Mouse (Mus musculus) adrenal gland, postnatal 36 days (tissue): ENCODE measurements around the gene Ptprj. TPM values are rescaled to one million over a fixed set of nuclear protein-coding genes. Genes with fewer than 3 reads are reported as not detected.
A peak's percentile ranks its signal among the peaks of the same experiment; 100 is the strongest.
"Not testable (repeated sequence)": the region's sequence is repeated elsewhere in the genome, so short reads cannot be mapped to it uniquely, and the experiment has no call there.

Source experiments
- DNase-seq, 2 experiments: peaks; one replicate each; pipeline ENCODE4 v3.0.0; 2021; ENCODE audit warnings: mixed read lengths in 1 of 2
- total RNA-seq, 2 experiments: library from RNA; stranded (reverse); gene quantifications; 2 replicates each; pipeline ENCODE4 v1.2.3; 2021

The Ptprj gene
- total RNA-seq, 2 experiments from 2014 or later, result 16.4 to 22.0 TPM

DNA sequence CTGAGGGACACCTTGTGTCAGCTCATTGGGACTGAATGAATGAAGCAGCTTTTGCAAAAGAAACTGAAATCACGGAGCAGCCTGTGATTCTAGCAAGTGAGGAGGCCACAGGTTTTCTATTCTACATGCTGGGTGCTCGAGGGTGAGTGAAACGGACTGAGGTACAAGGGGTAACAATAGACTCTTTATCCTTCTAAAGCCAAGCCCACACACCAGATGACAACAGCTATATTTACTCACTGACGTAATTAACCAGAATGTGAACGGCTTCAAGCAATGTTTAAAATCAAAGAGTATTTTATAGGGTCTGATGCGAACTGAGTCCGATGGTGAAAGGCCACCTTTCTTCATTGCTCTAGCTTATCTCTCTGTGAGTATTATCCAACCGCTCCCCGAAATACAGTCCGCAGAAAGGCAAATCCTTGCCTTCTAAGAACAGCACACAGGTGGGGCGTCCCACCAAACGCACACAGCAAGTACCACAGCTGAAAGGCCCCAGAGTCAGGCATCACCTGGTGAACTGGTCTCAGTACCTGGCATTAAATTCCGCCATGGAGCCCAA lies 99.6 kb downstream of the Ptprj start:
- DNase-seq, result no peak

DNA sequence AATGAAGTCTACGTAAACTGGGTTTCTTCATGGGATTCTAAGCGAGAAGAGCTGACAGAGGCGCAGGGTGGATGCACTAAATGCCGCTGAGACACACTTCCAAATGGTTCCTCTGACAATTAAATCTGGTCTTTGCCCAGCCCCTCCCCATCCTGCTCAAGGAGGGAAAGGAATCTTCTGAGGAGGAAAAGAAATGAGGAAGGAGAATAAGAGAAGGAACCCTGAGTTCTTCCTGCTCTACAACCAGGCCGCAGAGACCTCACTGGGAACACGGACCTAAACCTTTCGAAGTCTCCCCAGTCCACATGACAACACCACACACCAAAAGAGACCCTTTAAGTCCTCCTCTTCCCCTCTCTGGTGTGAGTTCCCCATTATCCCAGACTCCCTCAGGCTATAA lies 101.9 kb downstream of the Ptprj start:
- no peak for DNase-seq

DNA sequence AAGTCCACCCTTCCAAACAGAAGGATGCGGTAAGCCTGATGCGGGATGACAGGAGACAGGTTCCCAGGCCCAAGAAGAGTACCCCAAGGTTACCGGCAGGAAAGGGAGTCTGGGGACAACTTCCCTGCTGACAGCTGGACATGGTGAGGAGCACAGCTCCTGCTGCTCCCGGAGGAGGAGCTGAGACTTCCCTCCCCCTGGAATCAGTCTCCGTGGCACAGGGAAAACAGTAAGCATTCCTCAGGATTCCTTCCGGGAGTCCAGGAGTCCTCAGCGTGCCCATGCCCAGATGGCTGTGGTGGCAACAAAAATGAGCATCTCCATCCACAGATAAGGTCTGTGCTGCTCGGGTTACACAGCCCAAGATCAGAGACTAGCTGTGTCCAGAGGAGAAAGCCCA lies 102.8 kb downstream of the Ptprj start:
- no peak for DNase-seq

GRCm38 (mm10) chr2:90476792-90477191 lies 103.7 kb downstream of the Ptprj start:
- peak in 1 of 2 experiments; percentile 23 for DNase-seq

GRCm38 (mm10) chr2:90476319-90476718 lies 104.1 kb downstream of the Ptprj start:
- no peak for DNase-seq

GRCm38 (mm10) chr2:90474593-90475405 lies 105.6 kb downstream of the Ptprj start:
- DNase-seq, result peak; percentile 73 to 82

DNA sequence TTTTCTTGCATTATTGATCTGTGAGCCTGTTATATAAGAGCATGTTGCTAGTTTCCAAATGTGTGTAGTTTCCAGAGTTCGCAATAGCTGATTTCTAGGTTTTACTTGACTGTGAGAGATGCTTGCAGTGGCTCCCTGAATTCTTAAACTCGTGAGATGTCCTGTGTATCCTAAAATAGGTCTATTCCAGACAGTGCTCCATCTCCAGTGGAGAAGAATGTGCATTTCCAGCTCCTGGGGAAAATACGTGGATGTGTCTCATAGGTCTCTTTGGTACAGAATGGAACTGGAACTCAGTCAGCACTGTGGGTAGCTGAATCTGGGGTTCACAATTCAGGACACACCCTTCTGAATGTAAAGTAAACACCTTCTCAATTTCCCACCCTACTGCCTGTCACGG lies 107.7 kb downstream of the Ptprj start:
- DNase-seq, result no peak

GRCm38 (mm10) chr2:90470122-90470521 lies 110.3 kb downstream of the Ptprj start:
- DNase-seq, result peak; percentile 50 to 55

- no peak for DNase-seq
Observed at GRCm38 (mm10) chr2:90466480-90466879, 114.0 kb downstream of the Ptprj start.

DNA sequence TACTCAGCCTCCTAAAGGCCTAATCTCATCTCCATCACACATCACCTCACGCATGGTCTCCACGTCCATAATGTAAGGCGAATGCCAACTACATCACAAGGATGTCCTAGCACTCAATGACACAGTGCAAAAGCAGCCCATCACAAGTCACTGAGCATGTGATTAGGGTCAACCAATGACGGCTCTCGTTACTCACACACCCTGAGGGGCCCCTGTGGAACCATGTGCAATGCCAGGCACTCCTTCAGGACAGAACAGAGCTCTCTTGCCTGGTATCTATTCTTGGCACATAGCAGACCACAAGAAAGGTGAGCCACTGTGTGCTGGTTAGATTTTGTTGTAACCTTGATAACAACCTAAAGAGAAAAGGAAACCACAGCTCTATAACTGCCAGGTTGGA lies 116.7 kb downstream of the Ptprj start:
- DNase-seq, result no peak

- DNase-seq, result no peak
Observed at GRCm38 (mm10) chr2:90462252-90462651, 118.2 kb downstream of the Ptprj start.

GRCm38 (mm10) chr2:90457946-90458345 lies 122.5 kb downstream of the Ptprj start:
- no peak for DNase-seq

DNA sequence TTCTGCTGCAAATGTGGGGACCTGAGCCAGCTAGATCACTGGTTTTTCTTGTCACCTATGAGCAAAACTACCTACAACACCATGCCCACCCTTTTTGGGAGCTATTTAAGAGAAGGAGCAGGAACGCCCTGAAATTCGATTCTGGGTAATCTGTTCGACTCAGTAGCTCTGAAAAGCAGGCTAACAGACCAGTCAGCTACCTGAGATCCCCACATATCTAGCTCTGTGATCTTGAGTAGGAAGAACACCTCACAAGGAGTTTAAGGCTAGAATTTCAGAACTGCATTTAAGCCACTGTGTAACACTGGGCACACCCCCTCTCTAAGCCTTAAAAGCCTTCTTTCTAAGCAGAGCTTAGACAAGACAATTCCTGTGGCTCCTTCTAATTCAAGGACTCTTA lies 128.1 kb downstream of the Ptprj start:
- no peak for DNase-seq

DNA sequence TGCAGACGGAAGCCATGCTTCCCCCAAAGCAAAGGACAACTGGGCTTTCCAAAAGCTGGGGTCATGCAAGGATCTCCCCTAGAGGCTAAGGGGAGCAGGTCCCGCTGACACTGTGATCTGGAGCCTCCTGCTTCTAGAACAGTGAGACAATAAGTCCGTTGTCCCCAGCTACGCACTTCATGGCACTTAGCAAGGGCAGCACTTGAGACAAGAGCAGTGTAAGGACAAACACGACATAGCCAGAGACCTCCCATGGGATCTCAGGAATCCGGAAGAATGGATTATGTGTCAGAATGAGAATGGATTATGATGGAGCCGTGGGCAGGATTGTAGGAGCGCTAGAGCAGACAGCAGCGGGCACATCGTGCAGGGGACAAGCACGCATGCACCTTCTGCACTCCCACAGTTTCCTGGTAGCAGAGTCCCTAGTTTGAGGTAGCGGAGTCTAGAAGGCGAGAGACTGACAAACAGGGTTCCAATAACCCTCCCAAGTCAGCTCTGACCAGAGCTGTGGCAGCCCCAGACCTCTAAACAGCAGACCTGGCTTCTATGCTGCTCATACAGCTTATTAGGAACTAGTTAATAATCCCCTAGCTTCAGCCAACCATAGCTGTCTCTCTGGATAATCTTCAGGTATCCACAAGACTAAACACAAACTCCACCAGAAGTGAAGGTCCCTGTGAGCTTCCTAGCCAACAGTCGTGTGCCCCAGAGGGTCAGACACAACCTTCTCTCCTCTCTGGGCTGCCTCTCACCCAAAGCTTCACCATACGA lies 131.3 kb downstream of the Ptprj start:
- no peak for DNase-seq

- no peak for DNase-seq
Observed at GRCm38 (mm10) chr2:90443811-90444210, 136.6 kb downstream of the Ptprj start.

DNA sequence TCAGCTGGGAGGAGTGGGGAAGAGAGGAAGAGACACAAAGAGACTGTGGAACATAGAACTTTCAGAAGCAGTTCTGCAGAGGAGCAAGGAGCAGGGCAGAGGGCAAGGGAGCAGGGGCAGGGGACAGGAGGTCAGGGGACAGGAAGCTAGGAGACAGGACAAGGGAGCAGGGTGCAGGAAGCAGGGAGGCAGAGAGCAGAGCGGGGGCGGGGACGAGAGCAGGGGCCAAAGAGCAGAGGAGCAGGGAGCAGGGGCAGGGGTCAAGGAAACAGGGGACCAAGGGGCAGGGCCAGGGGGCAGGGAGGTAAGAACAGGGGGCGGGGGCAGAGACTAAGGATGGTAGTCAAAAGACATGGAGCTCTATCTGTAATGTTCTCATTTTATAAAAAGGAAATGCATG lies 138.6 kb downstream of the Ptprj start:
- peak in 1 of 2 experiments; percentile 5 for DNase-seq

DNA sequence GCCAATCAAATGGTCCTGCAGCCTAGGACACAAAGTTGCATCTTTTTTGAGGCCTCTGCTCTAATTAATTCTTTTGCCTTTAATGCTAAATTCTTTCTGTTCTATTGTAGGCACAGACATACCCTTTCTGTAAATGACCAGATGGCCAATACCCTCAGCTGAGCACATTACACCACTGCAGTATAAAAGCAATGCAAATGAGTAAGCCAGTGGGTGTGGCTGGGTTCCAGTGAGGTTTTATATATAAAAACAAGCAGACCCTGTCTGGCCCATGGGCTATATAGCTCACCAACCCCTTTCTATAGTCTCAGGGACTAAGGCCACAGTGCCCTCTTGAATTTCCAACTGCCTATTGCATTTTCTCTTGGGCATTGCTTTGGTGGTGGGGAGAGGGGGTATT lies 140.3 kb downstream of the Ptprj start:
- DNase-seq, result not testable (repeated sequence)

DNA sequence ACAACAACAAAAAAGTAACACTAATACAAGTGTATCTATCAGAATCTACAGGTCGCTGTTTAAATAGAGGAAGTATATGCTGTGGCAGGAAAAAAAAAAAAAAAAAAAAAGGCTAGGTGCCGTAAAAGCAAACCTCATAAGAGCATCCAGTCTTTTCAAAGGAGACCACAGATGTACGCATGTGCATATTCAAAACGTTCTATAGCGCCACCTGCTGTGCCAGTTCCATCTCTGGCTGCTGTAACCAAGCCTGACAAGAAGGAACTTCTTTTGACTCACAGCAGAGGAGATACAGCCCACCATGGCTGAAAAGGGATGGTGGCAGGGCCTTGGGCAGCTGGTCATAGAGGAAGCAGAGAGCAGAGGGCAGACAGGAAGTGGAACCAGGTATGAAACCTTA lies 143.0 kb downstream of the Ptprj start:
- not testable (repeated sequence) for DNase-seq

GRCm38 (mm10) chr2:90429782-90430181 lies 150.7 kb downstream of the Ptprj start:
- DNase-seq, result not testable (repeated sequence)

GRCm38 (mm10) chr2:90428988-90429717 lies 151.3 kb downstream of the Ptprj start:
- DNase-seq, result not testable (repeated sequence)

DNA sequence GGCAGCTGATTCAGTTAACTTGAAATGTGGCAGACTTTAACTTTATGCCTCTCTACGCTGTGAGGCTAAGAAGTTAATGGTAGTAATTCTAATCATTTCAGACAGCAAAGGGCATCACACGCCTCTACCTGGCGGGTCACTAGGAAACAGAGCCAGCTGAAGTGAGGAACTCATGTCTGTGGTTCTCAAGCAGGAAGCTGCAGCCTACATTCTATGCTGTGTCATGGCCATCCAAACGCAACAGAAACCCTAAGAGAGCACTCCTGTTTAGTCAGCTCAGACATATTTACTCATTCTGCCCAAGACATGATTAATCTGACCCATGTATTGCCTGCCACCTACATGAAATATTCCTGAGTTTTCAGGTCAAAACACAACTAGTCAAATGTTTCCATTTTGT lies 155.5 kb downstream of the Ptprj start:
- DNase-seq, result not testable (repeated sequence)

- DNase-seq, result not testable (repeated sequence)
Observed at GRCm38 (mm10) chr2:90422282-90422681, 158.2 kb downstream of the Ptprj start.
